Mouse (Mus musculus) C2C12 (cell line): Measurements from ENCODE around the gene Epha7. TPM values are rescaled to one million over a fixed set of nuclear protein-coding genes. Genes with fewer than 3 reads are reported as not detected.

Experiments
- H3K27me3 ChIP-seq: one replicate; pipeline ENCODE4 v1.6.1; 2011; ENCODE audit not compliant: control insufficient read depth, insufficient read depth, insufficient read length
- H3K36me3 ChIP-seq: one replicate; pipeline ENCODE4 v1.6.1; 2011; ENCODE audit not compliant: control insufficient read depth, insufficient read depth
- H3K4me3 ChIP-seq: one replicate; pipeline ENCODE4 v1.5.1; 2011; ENCODE audit warnings: mild to moderate bottlenecking, control low read depth; ENCODE audit not compliant: poor library complexity, insufficient read depth, severe bottlenecking
- H3K79me2 ChIP-seq: one replicate; pipeline ENCODE4 v1.6.1; 2011; ENCODE audit not compliant: control insufficient read depth, insufficient read depth
- H3K79me3 ChIP-seq: one replicate; pipeline ENCODE4 v1.6.1; 2011; ENCODE audit warnings: low read depth, control low read depth
- H3ac ChIP-seq: one replicate; pipeline ENCODE3; 2011; ENCODE audit warnings: low read depth; ENCODE audit not compliant: control insufficient read depth, insufficient read length
- CEBPB ChIP-seq: IDR thresholded peaks from one replicate; pipeline ENCODE4 v1.6.1; 2011; ENCODE audit warnings: low read depth, mild to moderate bottlenecking, control low read depth, moderate library complexity
- CTCF ChIP-seq: IDR thresholded peaks from one replicate; pipeline ENCODE4 v1.5.1; 2011; ENCODE audit not compliant: control insufficient read depth, insufficient read depth, insufficient read length
- FOSL1 ChIP-seq: IDR thresholded peaks from one replicate; pipeline ENCODE4 v1.8.0; 2011; ENCODE audit warnings: mild to moderate bottlenecking, low read length; ENCODE audit not compliant: poor library complexity, insufficient read depth, severe bottlenecking
- MAX ChIP-seq: IDR thresholded peaks from one replicate; pipeline ENCODE4 v1.6.1; 2011; ENCODE audit warnings: mild to moderate bottlenecking, control low read depth
- MYOD1 ChIP-seq: IDR thresholded peaks from one replicate; pipeline ENCODE4 v1.6.1; 2011; ENCODE audit warnings: low read depth; ENCODE audit not compliant: control insufficient read depth, insufficient read length
- MYOG ChIP-seq: IDR thresholded peaks from one replicate; pipeline ENCODE4 v1.6.1; 2011; ENCODE audit not compliant: control insufficient read depth, insufficient read length; ENCODE audit errors: extremely low read depth
- USF1 ChIP-seq: IDR thresholded peaks from one replicate; pipeline ENCODE4 v1.6.1; 2011; ENCODE audit warnings: low read depth, mild to moderate bottlenecking, control low read depth, moderate library complexity
- polyA plus RNA-seq: library from polyadenylated mRNA; unstranded; fragments of >200 nt; fragmentation: generic; extraction: Trizol; gene quantifications from one replicate; pipeline ENCODE4 v1.2.1, GENCODE M21; 2012; ENCODE audit warnings: missing spikeins

The Epha7 gene
- polyA plus RNA-seq, 1 experiment: 1.8 TPM

DNA sequence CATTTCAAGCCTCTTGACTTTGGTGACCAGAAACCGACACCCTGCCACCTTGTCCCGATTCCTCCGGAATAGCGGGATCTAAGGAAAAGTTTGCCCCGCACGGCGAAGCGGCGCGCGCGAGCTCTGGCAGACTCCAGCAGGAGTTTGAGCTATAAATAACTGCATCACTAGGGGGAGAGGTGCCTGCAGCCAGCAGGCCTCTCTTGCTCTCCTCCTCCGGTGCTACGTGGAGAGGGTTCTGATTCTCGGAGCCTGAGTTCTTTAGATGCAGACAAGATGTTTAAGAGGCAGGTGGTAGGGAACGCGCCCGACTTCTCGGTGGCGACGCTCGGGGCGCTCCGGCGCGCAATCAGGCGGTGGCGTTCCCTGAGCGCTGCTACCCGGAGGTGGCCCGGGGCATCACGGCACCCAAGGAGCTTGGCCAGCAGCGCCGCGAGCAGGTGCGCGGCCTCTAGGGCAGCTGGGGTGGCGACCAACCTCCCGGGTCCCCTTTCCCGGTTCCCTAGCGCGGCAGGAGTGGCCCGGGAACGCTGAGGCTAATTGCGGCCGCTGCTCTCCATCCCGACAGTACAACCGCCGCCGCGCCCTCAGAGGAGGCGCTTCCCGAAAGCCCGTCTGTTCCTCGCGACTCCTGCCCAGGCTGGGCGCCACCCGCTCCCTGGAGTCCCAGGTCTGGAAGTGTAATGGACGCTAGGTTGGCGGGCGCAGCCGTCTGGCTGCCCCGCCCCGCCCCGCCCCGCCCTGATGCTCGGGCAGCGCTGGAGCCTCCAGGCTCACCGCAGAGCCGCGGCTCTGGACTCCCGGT lies 2.1 kb downstream of the Epha7 start:
- H3K79me2 ChIP-seq: no peaks in the 10 kb centered on the region
- peak overlapping the region; percentile 69 for H3ac ChIP-seq
- no peaks in the 10 kb centered on the region for H3K27me3 ChIP-seq
- no peaks in the 10 kb centered on the region for H3K79me3 ChIP-seq
- no peaks in the 10 kb centered on the region for H3K36me3 ChIP-seq
- H3K4me3 ChIP-seq: peak overlapping the region; percentile 32
- TF ChIP-seq MYOG (no peak), CEBPB (no peak), MAX (no peak), USF1 (no peak), MYOD1 (no peak), CTCF (no peak), FOSL1 (no peak)

DNA sequence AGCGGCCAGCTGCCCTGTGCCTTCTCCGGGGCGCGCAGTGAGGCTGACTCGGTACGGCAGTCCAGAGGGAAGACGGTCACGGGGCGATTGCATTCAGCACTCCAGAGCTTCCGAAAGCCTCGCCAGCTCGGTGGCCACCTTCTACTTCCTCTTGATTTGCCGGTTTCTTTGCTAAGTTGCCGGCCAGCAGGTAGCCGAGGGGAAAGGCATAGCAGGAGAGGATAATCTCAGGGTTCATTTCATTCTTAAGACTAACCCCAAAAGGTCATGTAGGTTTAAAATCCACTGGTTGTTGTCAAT lies 2.6 kb downstream of the Epha7 start:
- TF ChIP-seq MAX: no peak
- TF ChIP-seq MYOG: no peak
- no peak for TF ChIP-seq CEBPB
- TF ChIP-seq CTCF: no peak
- TF ChIP-seq FOSL1: no peak
- TF ChIP-seq USF1: no peak
- TF ChIP-seq MYOD1: no peak

DNA sequence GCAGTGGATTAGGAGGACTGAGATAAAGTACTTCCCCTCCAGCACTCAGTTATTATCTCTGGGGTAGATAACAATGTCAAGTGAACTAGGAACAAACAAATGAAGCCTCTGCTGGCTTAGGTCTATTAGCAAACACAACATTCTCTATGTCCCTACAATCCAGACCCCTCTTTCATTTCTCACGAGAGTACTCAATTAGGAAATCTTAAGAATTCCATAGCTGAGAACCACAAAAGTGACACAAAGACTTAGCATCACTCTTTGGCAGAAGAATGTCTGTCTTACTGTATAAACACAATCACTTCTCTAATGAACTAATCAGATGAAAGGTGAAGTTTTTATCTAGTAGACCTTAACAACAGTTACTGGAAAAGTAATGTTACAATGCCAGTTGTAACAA lies 10.7 kb downstream of the Epha7 start:
- Histone ChIP-seq H3K79me3 (no peaks in the 10 kb centered on the region), H3ac (no peak overlapping the region), H3K27me3 (no peaks in the 10 kb centered on the region), H3K4me3 (no peak overlapping the region), H3K36me3 (no peaks in the 10 kb centered on the region), H3K79me2 (no peaks in the 10 kb centered on the region)
- TF ChIP-seq USF1 (no peak), MAX (no peak), CEBPB (no peak), MYOD1 (no peak), MYOG (no peak), CTCF (no peak), FOSL1 (no peak)

More for the DNA sequence above, 2.6 kb downstream of the Epha7 start:
- H3ac ChIP-seq: peak overlapping the region; percentile 69
- H3K36me3 ChIP-seq: no peaks in the 10 kb centered on the region
- no peaks in the 10 kb centered on the region for H3K79me2 ChIP-seq
- H3K4me3 ChIP-seq: peak overlapping the region; percentile 21
- H3K79me3 ChIP-seq: no peaks in the 10 kb centered on the region
- H3K27me3 ChIP-seq: no peaks in the 10 kb centered on the region

DNA sequence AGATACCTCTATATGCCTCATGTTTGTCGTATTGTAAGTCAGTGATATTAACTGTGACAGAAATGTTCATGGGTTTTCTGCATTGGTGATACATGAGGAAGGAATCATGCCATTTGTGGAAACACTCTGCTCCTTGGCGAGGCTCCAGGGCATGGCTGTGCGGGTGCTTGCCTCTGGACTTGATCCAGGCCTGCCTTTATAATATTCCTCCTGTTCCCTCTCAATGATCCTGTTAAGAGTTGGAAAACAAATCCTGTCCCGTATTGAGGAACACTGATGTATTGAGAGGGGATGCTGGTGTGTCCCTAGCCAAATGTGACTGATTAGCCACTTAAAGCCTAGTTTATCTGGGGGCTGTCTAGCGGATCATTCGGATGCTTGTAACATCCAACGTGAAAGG lies 11.7 kb downstream of the Epha7 start:
- Histone ChIP-seq H3K79me3 (no peaks in the 10 kb centered on the region), H3K36me3 (no peaks in the 10 kb centered on the region), H3K79me2 (no peaks in the 10 kb centered on the region), H3ac (no peak overlapping the region), H3K4me3 (no peak overlapping the region), H3K27me3 (no peaks in the 10 kb centered on the region)
- TF ChIP-seq MYOD1 (no peak), USF1 (no peak), CTCF (no peak), CEBPB (no peak), FOSL1 (no peak), MYOG (no peak), MAX (no peak)

DNA sequence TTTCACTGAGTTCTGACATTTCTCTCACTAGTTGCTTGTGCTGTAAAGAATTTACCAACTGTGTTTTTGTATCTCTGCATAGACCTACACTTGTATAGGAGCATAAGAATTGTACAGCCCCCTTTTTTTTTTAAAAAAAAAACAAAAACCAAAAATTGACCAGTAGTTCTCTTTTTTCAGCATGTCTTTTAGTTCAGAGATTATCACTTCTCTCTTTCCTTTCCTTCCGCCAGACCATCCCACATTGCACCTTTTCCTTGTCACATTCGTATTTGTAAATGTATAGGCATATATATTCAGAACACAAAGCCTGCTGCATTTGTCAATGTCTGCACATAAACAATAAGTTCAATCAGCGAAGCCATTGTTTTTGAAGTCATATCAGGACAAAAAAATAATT lies 24.7 kb downstream of the Epha7 start:
- TF ChIP-seq USF1 (no peak), MYOD1 (no peak), MAX (no peak), FOSL1 (no peak), CEBPB (no peak), CTCF (no peak), MYOG (no peak)
- H3ac ChIP-seq: no peak overlapping the region

DNA sequence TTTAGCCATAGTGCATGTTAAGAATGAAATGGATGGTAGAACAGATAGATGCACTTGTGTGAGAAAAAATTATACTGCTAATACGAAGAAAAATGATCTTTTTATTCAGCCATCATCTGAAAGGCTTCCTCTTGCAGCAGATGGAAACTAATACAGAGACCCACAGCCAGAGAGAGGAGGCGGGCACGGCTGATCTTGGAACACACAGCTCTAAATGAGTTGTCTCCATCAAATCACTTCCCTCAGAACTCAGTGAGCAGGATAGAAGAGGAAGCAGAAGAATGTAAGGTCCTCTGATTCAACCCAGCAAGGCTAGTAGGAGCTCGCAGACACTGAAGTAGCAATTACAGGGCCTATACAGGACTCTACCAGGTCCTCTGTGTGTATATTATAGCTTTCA lies 33.4 kb downstream of the Epha7 start:
- H3K36me3 ChIP-seq: no peaks in the 10 kb centered on the region
- no peaks in the 10 kb centered on the region for H3K79me2 ChIP-seq
- no peak overlapping the region for H3ac ChIP-seq
- H3K79me3 ChIP-seq: no peaks in the 10 kb centered on the region
- H3K4me3 ChIP-seq: no peak overlapping the region
- TF ChIP-seq MYOG: no peak
- TF ChIP-seq FOSL1: no peak
- no peak for TF ChIP-seq USF1
- no peak for TF ChIP-seq CEBPB
- TF ChIP-seq CTCF: no peak
- no peak for TF ChIP-seq MAX
- no peak for TF ChIP-seq MYOD1
- no peaks in the 10 kb centered on the region for H3K27me3 ChIP-seq

More for the DNA sequence above, 24.7 kb downstream of the Epha7 start:
- H3K27me3 ChIP-seq: no peaks in the 10 kb centered on the region
- H3K4me3 ChIP-seq: no peak overlapping the region
- H3K36me3 ChIP-seq: no peaks in the 10 kb centered on the region
- no peaks in the 10 kb centered on the region for H3K79me3 ChIP-seq
- H3K79me2 ChIP-seq: no peaks in the 10 kb centered on the region
